Mouse (Mus musculus): ENCODE results near the gene Serpinb6b. TPM values are rescaled to one million over a fixed set of nuclear protein-coding genes. Genes with fewer than 3 reads are reported as not detected.

The Serpinb6b gene
- polyA plus RNA-seq, 1 experiment from 2014 or later, result 4.6 TPM

DNA sequence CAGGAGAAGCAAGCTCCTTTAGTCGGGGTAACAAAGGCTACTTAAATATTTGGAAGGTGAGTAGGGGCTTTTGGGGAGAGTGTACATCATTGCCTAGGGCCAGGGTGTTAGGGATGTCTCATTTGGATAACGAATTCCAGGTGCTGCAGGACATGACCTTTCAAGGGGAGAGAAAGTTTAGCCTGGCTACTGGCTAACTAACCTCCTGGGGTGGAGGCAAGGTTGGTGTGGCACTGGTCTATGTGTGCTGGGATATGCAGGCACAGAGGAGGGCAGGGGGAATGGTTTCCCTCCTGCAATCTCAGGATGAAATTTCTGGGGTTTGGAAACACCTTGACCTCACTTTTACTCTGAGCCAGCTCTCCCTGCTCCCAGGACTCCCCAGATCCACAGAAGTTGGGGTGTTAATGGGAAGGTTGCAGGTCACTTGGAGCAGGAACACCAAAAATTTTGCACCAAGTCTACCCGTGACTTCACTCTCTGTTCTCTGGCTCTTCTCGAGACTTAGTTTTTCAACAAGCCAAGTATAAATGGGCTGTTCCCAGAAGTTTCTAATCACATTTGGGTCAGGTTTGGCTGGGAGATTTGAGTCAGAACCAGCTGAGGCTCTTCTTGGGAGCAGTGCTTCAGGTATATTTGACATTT, 4.1 kb downstream of the Serpinb6b start:
- no peak for ATAC-seq (replicated peaks; ENCODE audit: low FRiP score, low TSS enrichment, low read depth)
- Histone ChIP-seq H3K4me2 (ENCODE audit: low read length) (no peak overlapping the region), H3K27ac (ENCODE audit: low read depth) (no peak overlapping the region), H3K36me3 (ENCODE audit: control insufficient read depth, insufficient read depth, low read length) (no peaks in the 10 kb centered on the region), H3K4me1 (replicated peaks; ENCODE audit: control insufficient read depth, insufficient read depth, low read length) (peaks cover under 1% of the 10 kb centered on the region), H3K9ac (ENCODE audit: low read length) (no peak overlapping the region), H3K27me3 (replicated peaks; ENCODE audit: control insufficient read depth, insufficient read depth, low read length) (no peaks in the 10 kb centered on the region), H3K4me3 (ENCODE audit: low read depth, low read length) (no peak overlapping the region), H3K9me3 (ENCODE audit: control insufficient read depth, low read length) (no peaks in the 10 kb centered on the region)
- no peak for DNase-seq (ENCODE audit: low spot score)
- 69% methylated on average over 4 of the region's 4 CpGs for WGBS

DNA sequence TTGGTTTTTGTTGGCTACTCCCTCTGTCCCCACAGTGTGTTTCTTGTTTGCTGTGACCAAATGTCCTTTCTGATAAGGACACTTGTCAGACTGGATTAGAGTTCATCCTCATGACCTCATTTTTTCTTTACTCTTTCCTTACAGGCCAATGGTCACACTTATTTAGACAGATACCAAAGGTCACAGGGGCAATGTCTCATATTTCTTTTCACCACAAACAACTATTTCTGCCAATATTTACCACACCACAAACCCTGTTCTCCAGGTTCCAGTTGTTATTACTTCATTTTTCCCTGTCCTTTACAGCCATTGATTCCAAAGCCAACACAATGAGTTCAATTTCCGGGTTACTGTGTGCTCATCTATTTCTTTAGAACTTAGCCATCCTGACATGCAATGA, 4.6 kb downstream of the Serpinb6b start:
- Histone ChIP-seq H3K36me3 (ENCODE audit: control insufficient read depth, insufficient read depth, low read length) (no peaks in the 10 kb centered on the region), H3K9ac (ENCODE audit: low read length) (no peak overlapping the region), H3K4me2 (ENCODE audit: low read length) (no peak overlapping the region), H3K27ac (ENCODE audit: low read depth) (no peak overlapping the region), H3K4me3 (ENCODE audit: low read depth, low read length) (no peak overlapping the region), H3K9me3 (ENCODE audit: control insufficient read depth, low read length) (no peaks in the 10 kb centered on the region), H3K4me1 (replicated peaks; ENCODE audit: control insufficient read depth, insufficient read depth, low read length) (no peaks in the 10 kb centered on the region; the same call in 1 of the 2 replicates), H3K27me3 (replicated peaks; ENCODE audit: control insufficient read depth, insufficient read depth, low read length) (no peaks in the 10 kb centered on the region)
- no peak for DNase-seq (ENCODE audit: low spot score)
- ATAC-seq (replicated peaks; ENCODE audit: low FRiP score, low TSS enrichment, low read depth), result no peak
- WGBS, result 67% methylated on average over 1 of the region's 1 CpGs

DNA sequence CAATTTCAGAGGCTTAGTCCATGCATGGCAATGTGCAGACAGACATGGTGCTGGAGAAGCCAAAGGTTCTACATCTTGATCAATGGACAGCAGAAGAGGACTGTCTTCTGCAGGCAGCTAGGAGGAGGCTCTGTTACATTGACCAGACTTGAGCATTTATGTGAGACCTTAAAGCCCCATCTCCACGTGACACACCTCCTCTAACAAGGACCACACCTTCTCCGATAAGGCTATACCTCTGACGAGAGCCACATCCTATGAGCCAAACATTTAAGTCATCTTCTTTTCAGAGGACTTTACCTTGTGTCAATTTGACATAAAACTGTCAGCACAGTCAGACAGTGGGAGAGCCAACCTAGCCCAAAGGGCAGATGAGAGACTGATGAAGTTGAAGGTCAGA, 5.8 kb downstream of the Serpinb6b start:
- WGBS, result 90% methylated on average over 3 of the region's 3 CpGs

DNA sequence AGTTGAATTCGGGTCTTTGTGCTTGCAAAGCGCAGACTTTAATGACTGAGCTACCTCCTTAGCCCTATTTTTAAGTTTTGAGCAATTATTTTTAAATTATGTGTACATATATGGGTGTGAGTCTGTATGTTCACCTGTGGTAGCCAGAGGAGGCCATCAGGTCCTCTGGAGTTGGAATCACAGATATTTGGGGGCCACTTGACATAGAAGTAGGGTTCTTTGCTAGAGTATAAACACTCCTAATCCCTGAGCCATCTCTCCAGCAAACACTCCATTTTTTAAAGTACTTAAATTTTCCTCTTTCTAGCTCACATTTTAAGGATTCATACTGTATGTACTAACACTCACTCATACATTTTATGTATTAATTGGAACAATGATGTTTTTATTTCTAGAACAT, 9.3 kb downstream of the Serpinb6b start:
- Histone ChIP-seq H3K4me2 (ENCODE audit: low read length) (no peak overlapping the region), H3K9me3 (ENCODE audit: control insufficient read depth, low read length) (no peaks in the 10 kb centered on the region), H3K4me1 (replicated peaks; ENCODE audit: control insufficient read depth, insufficient read depth, low read length) (no peaks in the 10 kb centered on the region), H3K36me3 (ENCODE audit: control insufficient read depth, insufficient read depth, low read length) (no peaks in the 10 kb centered on the region), H3K27ac (ENCODE audit: low read depth) (no peak overlapping the region), H3K4me3 (ENCODE audit: low read depth, low read length) (no peak overlapping the region), H3K9ac (ENCODE audit: low read length) (no peak overlapping the region), H3K27me3 (replicated peaks; ENCODE audit: control insufficient read depth, insufficient read depth, low read length) (no peaks in the 10 kb centered on the region)
- no peak for DNase-seq (ENCODE audit: low spot score)
- no peak for ATAC-seq (replicated peaks; ENCODE audit: low FRiP score, low TSS enrichment, low read depth)
- 94% methylated on average over 2 of the region's 2 CpGs for WGBS

More for the DNA sequence above, 5.8 kb downstream of the Serpinb6b start:
- Histone ChIP-seq H3K4me3 (ENCODE audit: low read depth, low read length) (no peak overlapping the region), H3K4me2 (ENCODE audit: low read length) (no peak overlapping the region), H3K27me3 (replicated peaks; ENCODE audit: control insufficient read depth, insufficient read depth, low read length) (no peaks in the 10 kb centered on the region), H3K9me3 (ENCODE audit: control insufficient read depth, low read length) (no peaks in the 10 kb centered on the region), H3K4me1 (replicated peaks; ENCODE audit: control insufficient read depth, insufficient read depth, low read length) (no peaks in the 10 kb centered on the region), H3K36me3 (ENCODE audit: control insufficient read depth, insufficient read depth, low read length) (no peaks in the 10 kb centered on the region), H3K27ac (ENCODE audit: low read depth) (no peak overlapping the region), H3K9ac (ENCODE audit: low read length) (no peak overlapping the region)
- DNase-seq (ENCODE audit: low spot score) (no peak), ATAC-seq (replicated peaks; ENCODE audit: low FRiP score, low TSS enrichment, low read depth) (no peak)

DNA sequence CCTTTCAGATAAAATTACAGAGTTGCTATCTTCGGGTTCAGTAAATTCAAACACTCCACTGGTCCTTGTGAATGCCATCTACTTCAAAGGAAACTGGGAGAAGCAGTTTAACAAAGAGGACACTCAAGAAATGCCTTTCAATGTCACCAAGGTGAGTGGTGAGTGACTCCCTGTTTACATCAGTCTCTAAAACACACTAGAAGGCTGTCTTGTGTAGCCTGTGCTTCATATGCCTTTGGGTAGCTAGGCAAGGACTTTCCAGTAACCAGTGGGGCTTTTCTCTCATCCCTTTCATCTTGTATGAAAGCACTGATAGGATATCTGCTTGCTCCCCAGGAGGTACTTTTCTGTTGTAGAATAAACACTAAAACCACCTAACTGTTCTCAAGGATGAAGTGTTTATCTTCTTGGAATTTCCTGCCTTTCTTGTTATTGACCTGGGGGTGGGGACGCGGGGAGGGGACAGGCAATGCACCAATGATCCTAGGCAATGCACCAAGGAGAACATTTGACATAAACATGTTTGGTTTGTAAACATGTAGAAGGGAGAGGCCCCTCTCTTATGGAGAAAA, 10.0 kb downstream of the Serpinb6b start:
- Histone ChIP-seq H3K36me3 (ENCODE audit: control insufficient read depth, insufficient read depth, low read length) (no peaks in the 10 kb centered on the region), H3K4me2 (ENCODE audit: low read length) (no peak overlapping the region), H3K4me3 (ENCODE audit: low read depth, low read length) (no peak overlapping the region), H3K27me3 (replicated peaks; ENCODE audit: control insufficient read depth, insufficient read depth, low read length) (no peaks in the 10 kb centered on the region), H3K9ac (ENCODE audit: low read length) (no peak overlapping the region), H3K27ac (ENCODE audit: low read depth) (no peak overlapping the region), H3K4me1 (replicated peaks; ENCODE audit: control insufficient read depth, insufficient read depth, low read length) (no peaks in the 10 kb centered on the region), H3K9me3 (ENCODE audit: control insufficient read depth, low read length) (no peaks in the 10 kb centered on the region)
- DNase-seq (ENCODE audit: low spot score), result no peak
- no peak for ATAC-seq (replicated peaks; ENCODE audit: low FRiP score, low TSS enrichment, low read depth)
- WGBS, result 46% methylated on average over 3 of the region's 3 CpGs

DNA sequence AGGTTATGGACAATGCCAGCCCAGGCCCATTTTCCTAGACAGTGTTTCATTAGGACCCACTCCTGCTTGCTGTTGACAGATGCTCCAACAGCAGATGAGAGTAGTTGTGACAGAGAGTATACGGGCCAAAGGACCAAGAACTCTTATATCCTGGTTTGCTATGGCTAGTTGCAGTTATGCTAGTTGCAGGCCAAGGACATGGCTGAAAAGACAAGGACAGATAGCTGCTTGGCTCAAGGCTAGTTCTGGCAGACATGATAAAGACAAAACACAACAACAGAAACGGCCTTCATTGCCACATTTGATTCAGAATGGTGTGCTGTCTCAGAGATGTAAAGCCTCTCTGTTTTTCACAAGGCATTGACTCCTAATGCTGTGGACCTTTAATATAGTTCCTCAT, 10.7 kb downstream of the Serpinb6b start:
- no peak for DNase-seq (ENCODE audit: low spot score)
- Histone ChIP-seq H3K4me2 (ENCODE audit: low read length) (no peak overlapping the region), H3K9me3 (ENCODE audit: control insufficient read depth, low read length) (no peaks in the 10 kb centered on the region), H3K27ac (ENCODE audit: low read depth) (no peak overlapping the region), H3K36me3 (ENCODE audit: control insufficient read depth, insufficient read depth, low read length) (no peaks in the 10 kb centered on the region), H3K4me3 (ENCODE audit: low read depth, low read length) (no peak overlapping the region), H3K27me3 (replicated peaks; ENCODE audit: control insufficient read depth, insufficient read depth, low read length) (no peaks in the 10 kb centered on the region), H3K4me1 (replicated peaks; ENCODE audit: control insufficient read depth, insufficient read depth, low read length) (no peaks in the 10 kb centered on the region), H3K9ac (ENCODE audit: low read length) (no peak overlapping the region)
- 81% methylated on average over 2 of the region's 2 CpGs for WGBS
- ATAC-seq (replicated peaks; ENCODE audit: low FRiP score, low TSS enrichment, low read depth), result no peak

DNA sequence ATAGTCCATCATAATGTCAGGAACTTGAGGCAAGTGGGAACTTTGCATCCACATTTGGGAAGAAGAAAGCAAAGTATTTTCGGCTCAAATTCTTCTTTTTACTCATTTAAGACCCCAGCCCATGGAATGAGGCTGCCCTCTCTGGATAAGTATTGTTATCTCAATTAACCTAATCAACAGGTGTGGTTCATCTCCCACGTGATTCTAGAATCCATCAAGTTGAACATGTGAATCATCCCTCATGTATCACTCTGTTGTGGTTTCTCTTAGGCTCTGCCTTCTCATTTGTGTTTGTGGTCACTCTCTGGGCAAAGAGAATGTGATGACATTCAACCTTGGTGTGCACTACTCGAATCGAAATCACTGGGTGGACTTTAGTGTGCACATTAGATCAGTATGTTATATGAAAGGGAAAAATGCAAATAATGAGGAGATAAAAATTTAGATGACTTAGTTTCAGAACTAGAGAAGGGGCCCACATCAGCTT, 17.6 kb downstream of the Serpinb6b start:
- H3K27ac ChIP-seq (ENCODE audit: low read depth), result no peak overlapping the region
- H3K9ac ChIP-seq (ENCODE audit: low read length), result no peak overlapping the region
- H3K4me3 ChIP-seq (ENCODE audit: low read depth, low read length), result no peak overlapping the region
- H3K36me3 ChIP-seq (ENCODE audit: control insufficient read depth, insufficient read depth, low read length), result no peaks in the 10 kb centered on the region
- DNase-seq (ENCODE audit: low spot score) (no peak), ATAC-seq (replicated peaks; ENCODE audit: low FRiP score, low TSS enrichment, low read depth) (no peak)
- no peaks in the 10 kb centered on the region for H3K4me1 ChIP-seq (replicated peaks; ENCODE audit: control insufficient read depth, insufficient read depth, low read length)
- H3K9me3 ChIP-seq (ENCODE audit: control insufficient read depth, low read length), result no peaks in the 10 kb centered on the region
- 84% methylated on average over 4 of the region's 4 CpGs for WGBS
- H3K27me3 ChIP-seq (replicated peaks; ENCODE audit: control insufficient read depth, insufficient read depth, low read length), result no peaks in the 10 kb centered on the region
- no peak overlapping the region for H3K4me2 ChIP-seq (ENCODE audit: low read length)

DNA sequence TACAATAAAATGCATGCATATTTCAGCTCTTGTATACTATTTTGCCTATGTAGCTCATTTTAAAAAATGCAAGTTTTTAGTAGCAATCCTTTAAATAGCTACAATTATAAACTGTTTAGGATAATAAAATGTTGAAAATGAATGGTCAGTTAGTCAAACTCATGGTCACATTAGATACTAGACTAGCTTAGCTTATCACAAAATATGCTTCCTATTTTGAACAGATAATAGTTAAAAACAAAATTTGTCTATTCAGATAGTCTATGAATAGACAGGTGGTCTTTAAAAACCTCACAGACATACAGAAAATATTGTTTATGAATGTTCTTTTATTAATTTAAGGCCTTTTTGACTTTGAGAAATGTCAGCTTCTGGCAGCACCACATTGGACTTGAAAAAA, 21.2 kb downstream of the Serpinb6b start:
- H3K27ac ChIP-seq (ENCODE audit: low read depth), result no peak overlapping the region
- H3K9ac ChIP-seq (ENCODE audit: low read length), result no peak overlapping the region
- DNase-seq (ENCODE audit: low spot score) (no peak), ATAC-seq (replicated peaks; ENCODE audit: low FRiP score, low TSS enrichment, low read depth) (no peak)
- H3K27me3 ChIP-seq (replicated peaks; ENCODE audit: control insufficient read depth, insufficient read depth, low read length), result no peaks in the 10 kb centered on the region
- no peaks in the 10 kb centered on the region for H3K9me3 ChIP-seq (ENCODE audit: control insufficient read depth, low read length)
- H3K4me1 ChIP-seq (replicated peaks; ENCODE audit: control insufficient read depth, insufficient read depth, low read length), result no peaks in the 10 kb centered on the region
- no peak overlapping the region for H3K4me3 ChIP-seq (ENCODE audit: low read depth, low read length)
- no peaks in the 10 kb centered on the region for H3K36me3 ChIP-seq (ENCODE audit: control insufficient read depth, insufficient read depth, low read length)
- no peak overlapping the region for H3K4me2 ChIP-seq (ENCODE audit: low read length)
